Mouse (Mus musculus): ENCODE results near the gene Myo9a. TPM values are rescaled to one million over a fixed set of nuclear protein-coding genes. Genes with fewer than 3 reads are reported as not detected.

Gene Myo9a
- polyA plus RNA-seq, 2 experiments: 2.6 to 3.5 TPM

- Histone ChIP-seq H3K9me3 (ENCODE audit: control insufficient read depth, low read length) (no peaks in the 10 kb centered on the region), H3K4me1 (replicated peaks; ENCODE audit: control insufficient read depth in 2 of 2, insufficient read depth in 2 of 2, low read length in 1 of 2) (no peaks in the 10 kb centered on the region), H3K4me2 (ENCODE audit: low read depth) (no peak overlapping the region), H3K4me3 (ENCODE audit: insufficient read depth in 1 of 2, low read depth in 2 of 2, low read length in 2 of 2) (no peak overlapping the region), H3K27ac (no peak overlapping the region), H3K27me3 (ENCODE audit: control insufficient read depth, insufficient read depth, low read length) (no peaks in the 10 kb centered on the region; the same call in 1 of the 2 replicates), H3K36me3 (replicated peaks; ENCODE audit: control insufficient read depth, insufficient read depth, low read depth) (no peaks in the 10 kb centered on the region), H3K9ac (replicated peaks) (no peak overlapping the region)
- TF ChIP-seq EP300 (IDR thresholded peaks at IDR 0.05; ENCODE audit: low read depth): no peak
- TF ChIP-seq CTCF (IDR thresholded peaks at IDR 0.05; ENCODE audit: low read depth): no peak
- 67% methylated on average over 8 of the region's 8 CpGs for WGBS (ENCODE audit: insufficient replicate concordance)
- DNase-seq (ENCODE audit: low read depth in 3 of 3, low spot score in 3 of 3): no peak
- ATAC-seq (ENCODE audit: insufficient read depth): no peak
Observed at GRCm38 (mm10) chr9:59723791-59724442, 26.8 kb upstream of the Myo9a start.

GRCm38 (mm10) chr9:59725515-59725914 lies 25.2 kb upstream of the Myo9a start:
- H3K36me3 ChIP-seq (replicated peaks; ENCODE audit: control insufficient read depth, insufficient read depth, low read depth): no peaks in the 10 kb centered on the region
- no peaks in the 10 kb centered on the region for H3K4me1 ChIP-seq (replicated peaks; ENCODE audit: control insufficient read depth in 2 of 2, insufficient read depth in 2 of 2, low read length in 1 of 2)
- TF ChIP-seq EP300 (IDR thresholded peaks at IDR 0.05; ENCODE audit: low read depth) (no peak), CTCF (IDR thresholded peaks at IDR 0.05; ENCODE audit: low read depth) (no peak)
- no peak overlapping the region for H3K27ac ChIP-seq
- 55% methylated on average over 10 of the region's 10 CpGs for WGBS (ENCODE audit: insufficient replicate concordance)
- DNase-seq (ENCODE audit: low read depth in 3 of 3, low spot score in 3 of 3) (no peak), ATAC-seq (ENCODE audit: insufficient read depth) (no peak)
- no peak overlapping the region for H3K4me2 ChIP-seq (ENCODE audit: low read depth)
- H3K9ac ChIP-seq (replicated peaks): no peak overlapping the region
- H3K9me3 ChIP-seq (ENCODE audit: control insufficient read depth, low read length): no peaks in the 10 kb centered on the region
- no peaks in the 10 kb centered on the region; the same call in 1 of the 2 replicates for H3K27me3 ChIP-seq (ENCODE audit: control insufficient read depth, insufficient read depth, low read length)
- H3K4me3 ChIP-seq (ENCODE audit: insufficient read depth in 1 of 2, low read depth in 2 of 2, low read length in 2 of 2): no peak overlapping the region

GRCm38 (mm10) chr9:59727569-59728286 lies 23.0 kb upstream of the Myo9a start:
- 66% methylated on average over 11 of the region's 11 CpGs for WGBS (ENCODE audit: insufficient replicate concordance)
- Histone ChIP-seq H3K27ac (no peak overlapping the region), H3K4me3 (ENCODE audit: insufficient read depth in 1 of 2, low read depth in 2 of 2, low read length in 2 of 2) (no peak overlapping the region), H3K36me3 (replicated peaks; ENCODE audit: control insufficient read depth, insufficient read depth, low read depth) (no peaks in the 10 kb centered on the region), H3K4me1 (replicated peaks; ENCODE audit: control insufficient read depth in 2 of 2, insufficient read depth in 2 of 2, low read length in 1 of 2) (no peaks in the 10 kb centered on the region), H3K9ac (replicated peaks) (no peak overlapping the region), H3K9me3 (ENCODE audit: control insufficient read depth, low read length) (no peaks in the 10 kb centered on the region), H3K4me2 (ENCODE audit: low read depth) (no peak overlapping the region), H3K27me3 (ENCODE audit: control insufficient read depth, insufficient read depth, low read length) (no peaks in the 10 kb centered on the region)
- ATAC-seq (ENCODE audit: insufficient read depth) (no peak), DNase-seq (ENCODE audit: low read depth in 3 of 3, low spot score in 3 of 3) (no peak)
- TF ChIP-seq EP300 (IDR thresholded peaks at IDR 0.05; ENCODE audit: low read depth): no peak
- TF ChIP-seq CTCF (IDR thresholded peaks at IDR 0.05; ENCODE audit: low read depth): no peak

- Histone ChIP-seq H3K27ac (no peak overlapping the region), H3K9me3 (ENCODE audit: control insufficient read depth, low read length) (no peaks in the 10 kb centered on the region), H3K4me2 (ENCODE audit: low read depth) (no peak overlapping the region), H3K4me3 (ENCODE audit: insufficient read depth in 1 of 2, low read depth in 2 of 2, low read length in 2 of 2) (no peak overlapping the region), H3K4me1 (replicated peaks; ENCODE audit: control insufficient read depth in 2 of 2, insufficient read depth in 2 of 2, low read length in 1 of 2) (no peaks in the 10 kb centered on the region; a peak in 1 of 4 replicates), H3K36me3 (replicated peaks; ENCODE audit: control insufficient read depth, insufficient read depth, low read depth) (no peaks in the 10 kb centered on the region), H3K27me3 (ENCODE audit: control insufficient read depth, insufficient read depth, low read length) (no peaks in the 10 kb centered on the region), H3K9ac (replicated peaks) (no peak overlapping the region)
- DNase-seq (ENCODE audit: low read depth in 3 of 3, low spot score in 3 of 3): no peak
- no peak for TF ChIP-seq EP300 (IDR thresholded peaks at IDR 0.05; ENCODE audit: low read depth)
- no peak for ATAC-seq (ENCODE audit: insufficient read depth)
- 59% methylated on average over 5 of the region's 5 CpGs for whole genome bisulfite sequencing (ENCODE audit: insufficient replicate concordance)
Observed at GRCm38 (mm10) chr9:59731136-59731535, 19.6 kb upstream of the Myo9a start.

- Histone ChIP-seq H3K4me2 (ENCODE audit: low read depth) (no peak overlapping the region), H3K4me1 (replicated peaks; ENCODE audit: control insufficient read depth in 2 of 2, insufficient read depth in 2 of 2, low read length in 1 of 2) (no peaks in the 10 kb centered on the region; a peak in 1 of 4 replicates), H3K36me3 (replicated peaks; ENCODE audit: control insufficient read depth, insufficient read depth, low read depth) (no peaks in the 10 kb centered on the region), H3K27ac (no peak overlapping the region), H3K9me3 (ENCODE audit: control insufficient read depth, low read length) (no peaks in the 10 kb centered on the region), H3K27me3 (ENCODE audit: control insufficient read depth, insufficient read depth, low read length) (no peaks in the 10 kb centered on the region), H3K9ac (replicated peaks) (no peak overlapping the region), H3K4me3 (ENCODE audit: insufficient read depth in 1 of 2, low read depth in 2 of 2, low read length in 2 of 2) (no peak overlapping the region)
- WGBS (ENCODE audit: insufficient replicate concordance): 64% methylated on average over 6 of the region's 6 CpGs
- ATAC-seq (ENCODE audit: insufficient read depth) (no peak), DNase-seq (ENCODE audit: low read depth in 3 of 3, low spot score in 3 of 3) (no peak)
- TF ChIP-seq EP300 (IDR thresholded peaks at IDR 0.05; ENCODE audit: low read depth) (no peak), CTCF (IDR thresholded peaks at IDR 0.05; ENCODE audit: low read depth) (no peak)
Observed at GRCm38 (mm10) chr9:59733075-59733474, 17.6 kb upstream of the Myo9a start.

All from liver, embryonic 14.5 days (tissue).